Mouse (Mus musculus): ENCODE data around the gene Gm20379. TPM values are rescaled to one million over a fixed set of nuclear protein-coding genes. Genes with fewer than 3 reads are reported as not detected.

The Gm20379 gene
- polyA plus RNA-seq, 1 experiment from 2014 or later: 1.1 TPM

- Histone ChIP-seq H3K4me1 (ENCODE audit: control insufficient read depth in 2 of 2, insufficient read depth in 2 of 2, low read length in 2 of 2) (peaks cover 9 to 12% of the 10 kb centered on the region in 2 experiments), H3K36me3 (ENCODE audit: control insufficient read depth, insufficient read depth, low read length) (peaks cover 12% of the 10 kb centered on the region), H3K27me3 (ENCODE audit: control insufficient read depth, insufficient read depth, low read length) (no peaks in the 10 kb centered on the region), H3K27ac (replicated peaks in 1 of 2; ENCODE audit: control insufficient read depth in 1 of 2, insufficient read depth in 1 of 2, low read depth in 2 of 2, low read length in 2 of 2) (no peak overlapping the region), H3K9ac (ENCODE audit: low read length) (no peak overlapping the region), H3K4me3 (ENCODE audit: control insufficient read depth in 1 of 2, insufficient read depth in 1 of 2, low read depth in 1 of 2, low read length in 2 of 2) (no peak overlapping the region), H3K9me3 (ENCODE audit: control insufficient read depth, low read length) (no peaks in the 10 kb centered on the region), H3K4me2 (ENCODE audit: low read length) (no peak overlapping the region)
- 83% methylated on average over 8 of the region's 8 CpGs for WGBS
- ATAC-seq (ENCODE audit: insufficient number of reproducible peaks, insufficient read depth, low FRiP score, low read depth): no peak
Observed at GRCm38 (mm10) chr13:92303062-92303948, 2.5 kb upstream of the Gm20379 start.

GRCm38 (mm10) chr13:92304291-92304690 lies 1.5 kb upstream of the Gm20379 start:
- no peaks in the 10 kb centered on the region for H3K9me3 ChIP-seq (ENCODE audit: control insufficient read depth, low read length)
- H3K4me1 ChIP-seq (ENCODE audit: control insufficient read depth in 2 of 2, insufficient read depth in 2 of 2, low read length in 2 of 2): peaks cover 9 to 12% of the 10 kb centered on the region in 2 experiments
- 97% methylated on average over 5 of the region's 5 CpGs for WGBS
- no peaks in the 10 kb centered on the region for H3K27me3 ChIP-seq (ENCODE audit: control insufficient read depth, insufficient read depth, low read length)
- H3K4me2 ChIP-seq (ENCODE audit: low read length): no peak overlapping the region
- ATAC-seq (ENCODE audit: insufficient number of reproducible peaks, insufficient read depth, low FRiP score, low read depth): no peak
- no peak overlapping the region for H3K4me3 ChIP-seq (ENCODE audit: control insufficient read depth in 1 of 2, insufficient read depth in 1 of 2, low read depth in 1 of 2, low read length in 2 of 2)
- H3K36me3 ChIP-seq (ENCODE audit: control insufficient read depth, insufficient read depth, low read length): peaks cover 18% of the 10 kb centered on the region
- no peak overlapping the region for H3K9ac ChIP-seq (ENCODE audit: low read length)
- no peak overlapping the region for H3K27ac ChIP-seq (replicated peaks in 1 of 2; ENCODE audit: control insufficient read depth in 1 of 2, insufficient read depth in 1 of 2, low read depth in 2 of 2, low read length in 2 of 2)

DNA sequence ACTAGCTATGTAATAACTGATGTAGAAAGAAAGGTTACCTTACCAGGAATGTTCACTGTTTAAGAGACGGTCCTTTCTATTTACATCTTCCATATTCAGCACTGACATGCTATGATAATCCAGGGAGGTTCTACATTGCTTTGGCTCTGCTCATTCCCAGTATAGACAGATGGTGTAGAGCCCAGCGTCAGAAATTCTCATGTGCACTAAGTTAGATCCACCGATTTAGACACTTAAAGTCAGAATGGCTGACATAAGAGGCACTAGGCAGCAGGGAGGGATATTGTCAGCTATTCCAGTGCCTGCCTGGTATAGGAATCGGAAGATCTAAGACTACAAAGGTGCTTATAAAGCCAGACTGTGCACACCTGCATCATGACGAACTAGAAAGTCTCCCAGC lies 8.8 kb downstream of the Gm20379 start:
- no peak overlapping the region for H3K27ac ChIP-seq (replicated peaks in 1 of 2; ENCODE audit: control insufficient read depth in 1 of 2, insufficient read depth in 1 of 2, low read depth in 2 of 2, low read length in 2 of 2)
- 84% methylated on average over 5 of the region's 5 CpGs for WGBS
- no peak overlapping the region for H3K4me3 ChIP-seq (ENCODE audit: control insufficient read depth in 1 of 2, insufficient read depth in 1 of 2, low read depth in 1 of 2, low read length in 2 of 2)
- peaks cover 14% of the 10 kb centered on the region; the same call in 1 of the 2 replicates for H3K36me3 ChIP-seq (ENCODE audit: control insufficient read depth, insufficient read depth, low read length)
- H3K9me3 ChIP-seq (ENCODE audit: control insufficient read depth, low read length): no peaks in the 10 kb centered on the region
- H3K4me2 ChIP-seq (ENCODE audit: low read length): no peak overlapping the region
- no peaks in the 10 kb centered on the region for H3K27me3 ChIP-seq (ENCODE audit: control insufficient read depth, insufficient read depth, low read length)
- no peak overlapping the region for H3K9ac ChIP-seq (ENCODE audit: low read length)
- H3K4me1 ChIP-seq (ENCODE audit: control insufficient read depth in 2 of 2, insufficient read depth in 2 of 2, low read length in 2 of 2): no peaks in the 10 kb centered on the region
- no peak for ATAC-seq (ENCODE audit: insufficient number of reproducible peaks, insufficient read depth, low FRiP score, low read depth)

GRCm38 (mm10) chr13:92320770-92321169 lies 15.0 kb downstream of the Gm20379 start:
- Histone ChIP-seq H3K4me3 (ENCODE audit: control insufficient read depth in 1 of 2, insufficient read depth in 1 of 2, low read depth in 1 of 2, low read length in 2 of 2) (no peak overlapping the region), H3K4me1 (ENCODE audit: control insufficient read depth in 2 of 2, insufficient read depth in 2 of 2, low read length in 2 of 2) (peaks cover 0 to 2% of the 10 kb centered on the region in 2 experiments; a peak in 1 of 4 replicates), H3K36me3 (ENCODE audit: control insufficient read depth, insufficient read depth, low read length) (0 out of 2 replicates have a peak, but pooled peaks cover 5% of the 10 kb centered on the region), H3K27me3 (ENCODE audit: control insufficient read depth, insufficient read depth, low read length) (no peaks in the 10 kb centered on the region), H3K27ac (replicated peaks in 1 of 2; ENCODE audit: control insufficient read depth in 1 of 2, insufficient read depth in 1 of 2, low read depth in 2 of 2, low read length in 2 of 2) (no peak overlapping the region), H3K4me2 (ENCODE audit: low read length) (no peak overlapping the region), H3K9ac (ENCODE audit: low read length) (no peak overlapping the region), H3K9me3 (ENCODE audit: control insufficient read depth, low read length) (no peaks in the 10 kb centered on the region)
- 82% methylated on average over 5 of the region's 5 CpGs for WGBS
- no peak for ATAC-seq (ENCODE audit: insufficient number of reproducible peaks, insufficient read depth, low FRiP score, low read depth)

- Histone ChIP-seq H3K27me3 (ENCODE audit: control insufficient read depth, insufficient read depth, low read length) (no peaks in the 10 kb centered on the region), H3K9ac (ENCODE audit: low read length) (no peak overlapping the region), H3K4me3 (ENCODE audit: control insufficient read depth in 1 of 2, insufficient read depth in 1 of 2, low read depth in 1 of 2, low read length in 2 of 2) (no peak overlapping the region), H3K4me1 (ENCODE audit: control insufficient read depth in 2 of 2, insufficient read depth in 2 of 2, low read length in 2 of 2) (peaks cover 2% of the 10 kb centered on the region in 2 experiments; a peak in 2 of 4 replicates), H3K9me3 (ENCODE audit: control insufficient read depth, low read length) (no peaks in the 10 kb centered on the region), H3K36me3 (ENCODE audit: control insufficient read depth, insufficient read depth, low read length) (peaks cover 14% of the 10 kb centered on the region), H3K27ac (replicated peaks in 1 of 2; ENCODE audit: control insufficient read depth in 1 of 2, insufficient read depth in 1 of 2, low read depth in 2 of 2, low read length in 2 of 2) (no peak overlapping the region; a peak in 1 of 4 replicates), H3K4me2 (ENCODE audit: low read length) (no peak overlapping the region)
- ATAC-seq (ENCODE audit: insufficient number of reproducible peaks, insufficient read depth, low FRiP score, low read depth): no peak
- 39% methylated on average over 5 of the region's 5 CpGs for WGBS
Observed at GRCm38 (mm10) chr13:92326030-92326429, 20.2 kb downstream of the Gm20379 start.

DNA sequence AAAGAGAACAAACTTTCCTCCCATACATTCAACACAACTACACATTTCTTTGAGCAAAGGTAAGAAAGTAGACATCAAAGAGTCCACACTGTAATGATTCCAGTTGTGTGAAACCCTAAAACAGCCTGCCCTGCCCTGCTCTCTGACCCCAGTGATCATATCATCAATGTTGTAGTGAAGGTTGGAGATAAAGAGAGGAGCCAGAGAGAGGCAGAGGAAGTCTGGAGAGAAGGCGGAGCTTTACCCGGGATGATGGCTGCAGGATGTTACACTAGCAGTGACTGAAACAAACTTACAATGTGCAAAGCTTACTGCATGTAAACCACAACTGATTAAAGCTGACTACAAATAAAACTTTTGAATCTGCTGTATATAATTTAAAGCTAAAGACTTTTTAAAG lies 22.2 kb downstream of the Gm20379 start:
- peaks cover 15% of the 10 kb centered on the region for H3K36me3 ChIP-seq (ENCODE audit: control insufficient read depth, insufficient read depth, low read length)
- H3K9me3 ChIP-seq (ENCODE audit: control insufficient read depth, low read length): no peaks in the 10 kb centered on the region
- H3K27ac ChIP-seq (replicated peaks in 1 of 2; ENCODE audit: control insufficient read depth in 1 of 2, insufficient read depth in 1 of 2, low read depth in 2 of 2, low read length in 2 of 2): no peak overlapping the region
- 54% methylated on average over 2 of the region's 2 CpGs for WGBS
- ATAC-seq (ENCODE audit: insufficient number of reproducible peaks, insufficient read depth, low FRiP score, low read depth): no peak
- H3K9ac ChIP-seq (ENCODE audit: low read length): no peak overlapping the region
- H3K4me1 ChIP-seq (ENCODE audit: control insufficient read depth in 2 of 2, insufficient read depth in 2 of 2, low read length in 2 of 2): peaks cover 2% of the 10 kb centered on the region in 2 experiments; a peak in 2 of 4 replicates
- H3K4me3 ChIP-seq (ENCODE audit: control insufficient read depth in 1 of 2, insufficient read depth in 1 of 2, low read depth in 1 of 2, low read length in 2 of 2): no peak overlapping the region
- no peak overlapping the region for H3K4me2 ChIP-seq (ENCODE audit: low read length)
- H3K27me3 ChIP-seq (ENCODE audit: control insufficient read depth, insufficient read depth, low read length): no peaks in the 10 kb centered on the region

DNA sequence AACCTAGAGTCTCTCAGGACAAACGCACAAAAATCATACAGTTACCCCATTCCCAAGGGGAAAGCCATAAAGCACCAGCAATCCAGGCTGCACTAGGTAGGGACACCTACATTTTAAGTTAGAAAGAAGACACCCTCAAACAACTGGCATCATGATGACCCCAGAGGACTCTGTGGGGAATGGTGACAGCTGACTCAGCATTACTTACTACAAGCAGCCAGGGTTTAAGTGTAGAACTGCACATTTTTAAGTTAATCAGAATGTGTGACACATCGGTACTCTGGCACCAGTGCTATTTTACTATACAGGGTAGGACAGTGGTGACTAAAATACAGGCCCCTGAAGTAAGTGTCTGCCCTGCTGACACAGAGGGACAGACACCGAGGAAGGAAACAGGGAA lies 24.8 kb downstream of the Gm20379 start:
- no peak overlapping the region for H3K9ac ChIP-seq (ENCODE audit: low read length)
- H3K27ac ChIP-seq (replicated peaks in 1 of 2; ENCODE audit: control insufficient read depth in 1 of 2, insufficient read depth in 1 of 2, low read depth in 2 of 2, low read length in 2 of 2): no peak overlapping the region
- H3K4me1 ChIP-seq (ENCODE audit: control insufficient read depth in 2 of 2, insufficient read depth in 2 of 2, low read length in 2 of 2): peaks cover under 1 to 2% of the 10 kb centered on the region in 2 experiments; a peak in 2 of 4 replicates
- peaks cover 15% of the 10 kb centered on the region for H3K36me3 ChIP-seq (ENCODE audit: control insufficient read depth, insufficient read depth, low read length)
- H3K4me3 ChIP-seq (ENCODE audit: control insufficient read depth in 1 of 2, insufficient read depth in 1 of 2, low read depth in 1 of 2, low read length in 2 of 2): no peak overlapping the region
- no peak overlapping the region for H3K4me2 ChIP-seq (ENCODE audit: low read length)
- H3K9me3 ChIP-seq (ENCODE audit: control insufficient read depth, low read length): no peaks in the 10 kb centered on the region
- WGBS: 86% methylated on average over 3 of the region's 3 CpGs
- H3K27me3 ChIP-seq (ENCODE audit: control insufficient read depth, insufficient read depth, low read length): no peaks in the 10 kb centered on the region
- no peak for ATAC-seq (ENCODE audit: insufficient number of reproducible peaks, insufficient read depth, low FRiP score, low read depth)

All from heart, embryonic 14.5 days (tissue).